Mouse (Mus musculus) 416B (cell line): Measurements from ENCODE around the gene Mecom.

Experiments used
- DNase-seq: peaks from one replicate; pipeline ENCODE4 v3.0.0; 2011; ENCODE audit warnings: low read depth

The Mecom gene

GRCm38 (mm10) chr3:30514051-30514754, 33.6 kb downstream of the Mecom start:
- no peak for DNase-seq

DNA sequence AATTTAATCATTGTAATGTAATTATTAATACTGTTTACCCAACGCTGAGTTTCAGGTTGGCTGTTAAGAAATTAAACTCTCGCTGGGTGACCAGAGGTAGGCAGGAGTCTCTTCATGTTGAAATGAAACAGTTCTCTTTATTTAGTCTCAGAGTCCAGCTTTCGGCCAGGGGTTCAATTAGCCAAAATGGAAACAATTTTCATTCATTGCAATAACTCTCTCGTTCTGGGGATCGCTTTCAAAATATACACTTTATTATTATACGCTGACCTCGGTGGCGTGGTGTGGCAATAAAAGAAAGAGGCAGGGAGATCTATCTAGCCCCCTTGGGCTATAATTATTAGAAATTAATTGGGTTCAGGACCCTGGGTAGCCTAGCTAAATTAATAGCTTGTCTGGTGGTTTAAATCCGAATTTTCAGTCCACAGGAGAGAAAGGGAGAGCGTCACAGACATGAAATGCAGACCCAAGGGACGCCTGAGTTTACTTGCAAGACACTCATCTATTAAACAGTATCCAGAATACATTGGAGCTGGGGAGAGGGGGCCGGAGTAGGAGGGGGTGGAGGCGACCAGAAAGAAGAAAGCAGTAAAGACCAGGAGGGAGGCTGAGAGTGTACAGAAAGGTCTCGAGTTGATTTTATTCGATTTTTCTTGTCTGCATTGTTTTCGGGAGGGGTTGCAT, 34.4 kb downstream of the Mecom start:
- DNase-seq: no peak

DNA sequence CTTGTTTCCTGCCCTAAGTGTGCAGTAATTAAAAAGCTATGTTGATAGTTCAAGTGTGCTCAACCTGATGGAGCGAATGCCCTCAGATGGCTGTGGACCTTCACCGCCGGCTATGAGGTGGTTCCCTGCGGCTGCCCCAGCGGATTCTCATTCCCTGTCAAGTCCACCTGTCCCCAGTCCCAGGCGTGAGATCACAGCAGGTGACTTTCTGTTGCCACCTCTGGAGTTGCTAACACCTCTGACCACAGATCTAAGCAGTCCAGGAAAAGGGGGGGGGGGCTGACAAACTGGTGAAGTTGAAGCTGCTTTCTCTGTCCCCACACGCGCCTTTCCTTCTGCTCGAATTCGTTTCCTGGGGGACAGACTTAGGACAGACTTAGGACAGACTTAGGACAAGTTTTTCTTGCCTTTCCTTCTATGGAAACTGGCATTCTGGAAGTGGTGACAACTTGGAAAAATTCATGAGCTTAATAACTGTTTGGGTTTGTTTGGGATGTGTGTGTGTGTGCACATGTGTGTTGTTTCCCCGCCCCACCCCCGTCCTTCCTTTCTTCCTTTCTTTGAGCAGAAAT, 35.3 kb downstream of the Mecom start:
- no peak for DNase-seq

GRCm38 (mm10) chr3:30511796-30512195, 36.0 kb downstream of the Mecom start:
- DNase-seq: no peak

DNA sequence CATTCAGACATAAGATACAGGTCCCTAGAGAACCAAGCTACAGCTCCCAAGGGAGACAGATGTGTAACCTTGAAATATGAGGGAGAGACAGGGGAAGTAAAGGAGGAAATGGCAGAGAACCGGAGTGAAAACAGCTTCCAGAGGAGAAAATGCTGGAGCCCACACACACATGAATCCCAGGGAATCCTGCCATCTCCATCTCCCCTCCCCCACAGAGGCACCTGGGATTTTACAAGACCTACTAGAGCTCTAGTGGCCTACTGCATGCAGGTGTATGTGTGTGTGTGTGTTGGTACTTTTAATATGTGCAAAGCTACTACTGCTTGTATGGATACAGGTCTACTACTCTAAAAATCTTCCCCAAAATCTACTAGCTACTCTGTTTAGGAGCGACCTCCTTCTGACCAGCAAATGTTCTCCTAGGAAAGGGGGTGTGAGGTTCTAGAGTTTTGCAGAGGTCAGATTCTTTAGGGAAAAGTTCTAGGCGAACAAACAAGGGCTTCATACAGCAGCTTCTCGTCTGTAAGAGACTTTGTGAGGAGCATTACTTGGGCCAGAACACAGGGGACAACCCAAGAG, 36.7 kb downstream of the Mecom start:
- no peak for DNase-seq

DNA sequence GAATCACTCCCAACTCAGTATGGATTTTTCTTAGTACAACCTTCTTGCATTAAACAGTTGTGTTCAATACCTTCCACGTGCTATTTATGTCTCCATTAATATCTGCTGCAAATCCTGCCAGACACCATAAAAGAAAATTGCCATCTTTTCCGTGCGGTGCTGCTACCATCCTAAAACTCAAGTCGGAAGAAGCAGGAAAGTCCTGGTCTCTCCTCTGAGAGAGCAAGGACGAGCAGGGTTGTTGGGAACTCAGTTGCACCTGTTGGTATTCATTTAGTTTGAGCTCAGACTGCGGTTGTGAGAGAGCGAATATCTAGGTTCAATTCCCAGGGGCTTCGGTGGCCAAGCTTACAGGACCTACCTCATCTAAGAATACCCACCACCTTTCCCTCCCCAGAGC, 37.2 kb downstream of the Mecom start:
- DNase-seq: no peak

DNA sequence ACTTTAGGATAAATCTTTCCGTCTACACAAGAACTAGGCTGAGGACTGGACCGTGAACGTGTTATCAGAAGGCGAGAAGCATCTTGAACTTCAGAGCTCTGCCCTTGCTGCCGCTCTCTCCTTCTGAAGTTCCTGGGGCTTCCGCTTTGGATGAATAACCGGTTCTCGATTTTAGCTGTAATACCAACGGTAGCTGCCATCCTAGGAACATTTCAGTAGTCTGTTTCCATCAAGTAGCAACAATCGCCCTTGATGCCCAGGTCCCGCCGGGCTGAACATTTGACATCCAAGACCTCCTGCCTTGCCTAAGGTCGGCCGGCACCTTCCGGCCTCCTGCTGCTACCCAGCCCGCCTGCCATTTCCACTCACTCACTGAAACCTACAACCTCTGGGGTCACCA, 37.7 kb downstream of the Mecom start:
- no peak for DNase-seq

GRCm38 (mm10) chr3:30508930-30509910, 38.6 kb downstream of the Mecom start:
- peak; percentile 66 for DNase-seq

DNA sequence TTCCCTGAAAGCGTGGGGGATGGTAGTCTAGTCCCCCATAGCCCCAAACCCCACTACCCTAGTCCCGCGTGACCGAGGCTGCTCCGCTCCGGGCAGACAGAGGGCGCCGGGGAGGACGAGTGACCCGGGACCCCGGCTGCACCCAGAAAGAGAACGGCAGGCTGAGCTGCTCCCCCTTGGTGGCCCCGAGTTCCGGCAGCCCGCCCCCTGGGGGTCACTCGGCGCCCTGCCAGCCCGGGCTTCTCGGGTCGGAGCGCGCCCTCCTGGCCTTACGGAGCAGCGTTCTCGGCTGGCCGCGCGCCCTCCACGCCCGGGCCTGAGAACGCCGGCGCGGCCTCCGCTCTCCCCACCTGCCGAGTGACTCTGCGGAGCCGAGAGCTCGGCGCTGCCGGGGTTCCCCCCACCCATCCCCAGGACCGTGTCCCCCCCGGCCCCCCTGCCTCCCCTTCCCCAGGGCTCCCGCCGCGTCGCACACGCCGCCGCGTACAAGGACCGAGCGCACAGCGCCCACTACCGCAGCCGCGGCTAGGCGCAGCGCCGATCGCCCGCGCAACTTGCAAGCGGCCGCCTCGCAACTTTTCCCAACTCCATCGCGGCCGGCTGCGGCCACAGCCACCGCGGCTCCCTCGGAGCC, 39.4 kb downstream of the Mecom start:
- DNase-seq: peak; percentile 83

DNA sequence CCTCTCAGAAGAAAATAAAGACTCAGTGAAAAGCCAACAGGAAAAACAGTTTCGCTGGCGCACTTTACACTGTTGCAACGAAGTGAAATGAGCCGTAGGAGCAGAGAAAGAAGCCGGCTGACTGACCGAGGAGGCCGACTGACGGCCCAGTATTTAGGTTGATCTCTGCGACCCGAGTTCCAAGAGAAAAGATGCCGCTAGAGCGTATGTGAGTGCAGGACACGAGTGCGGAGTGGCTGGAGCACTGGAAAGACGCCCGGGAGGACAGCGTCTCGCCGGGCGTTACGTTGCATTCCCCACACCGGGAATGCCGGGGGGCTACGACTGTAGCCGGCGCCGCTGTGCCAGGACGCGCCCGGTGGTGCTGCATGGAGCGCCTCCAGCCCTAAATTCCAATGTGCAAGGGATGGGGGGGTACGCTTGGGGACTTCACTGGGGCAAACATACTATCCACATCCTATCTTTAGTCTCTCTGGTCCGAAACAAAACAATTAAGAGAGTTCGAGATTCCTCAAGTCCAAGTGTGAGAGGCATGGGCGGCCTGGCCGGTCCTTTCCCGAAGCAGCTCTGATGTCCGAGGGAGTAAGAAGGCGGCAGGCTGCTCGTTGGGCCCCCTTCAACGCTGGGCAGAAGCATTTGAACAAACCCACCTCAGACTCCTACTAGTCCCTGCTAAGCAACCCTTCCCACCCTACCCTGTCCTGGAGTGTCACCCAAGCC, 40.1 kb downstream of the Mecom start:
- DNase-seq: no peak

GRCm38 (mm10) chr3:30507028-30507575, 40.7 kb downstream of the Mecom start:
- DNase-seq: peak; percentile 75

DNA sequence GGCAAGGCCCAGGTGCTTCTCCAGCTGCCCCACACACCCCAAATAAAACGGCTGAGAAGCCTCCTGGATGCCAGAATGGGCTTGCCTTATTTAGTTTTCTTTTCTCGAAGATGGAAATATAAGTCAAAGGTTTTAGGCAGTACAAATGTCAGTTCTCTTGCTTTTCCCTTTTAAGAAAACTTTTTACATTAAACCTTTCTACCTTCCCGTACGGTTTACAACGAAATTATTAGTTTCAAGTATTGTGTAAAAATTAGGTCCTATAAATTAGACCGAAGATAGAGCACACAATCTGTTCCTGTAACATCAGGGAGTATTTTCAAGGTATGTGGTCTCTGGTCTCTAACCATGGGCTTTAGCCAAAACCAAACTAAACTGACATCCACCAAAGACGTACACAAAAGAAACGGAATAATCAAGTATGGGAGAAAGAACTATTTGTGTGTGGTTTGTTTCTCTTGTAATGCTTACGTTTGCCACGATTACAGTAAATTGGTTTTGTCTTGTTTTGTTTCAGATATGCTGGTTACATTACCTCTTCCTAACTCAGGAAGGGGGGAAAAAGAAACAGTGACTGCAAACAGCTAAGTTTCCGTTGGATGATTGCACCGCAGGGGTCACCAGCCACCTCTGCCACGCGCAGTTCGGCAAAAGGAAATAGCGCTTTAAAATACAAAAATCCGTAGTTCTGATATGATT, 41.3 kb downstream of the Mecom start:
- DNase-seq: peak; percentile 54

DNA sequence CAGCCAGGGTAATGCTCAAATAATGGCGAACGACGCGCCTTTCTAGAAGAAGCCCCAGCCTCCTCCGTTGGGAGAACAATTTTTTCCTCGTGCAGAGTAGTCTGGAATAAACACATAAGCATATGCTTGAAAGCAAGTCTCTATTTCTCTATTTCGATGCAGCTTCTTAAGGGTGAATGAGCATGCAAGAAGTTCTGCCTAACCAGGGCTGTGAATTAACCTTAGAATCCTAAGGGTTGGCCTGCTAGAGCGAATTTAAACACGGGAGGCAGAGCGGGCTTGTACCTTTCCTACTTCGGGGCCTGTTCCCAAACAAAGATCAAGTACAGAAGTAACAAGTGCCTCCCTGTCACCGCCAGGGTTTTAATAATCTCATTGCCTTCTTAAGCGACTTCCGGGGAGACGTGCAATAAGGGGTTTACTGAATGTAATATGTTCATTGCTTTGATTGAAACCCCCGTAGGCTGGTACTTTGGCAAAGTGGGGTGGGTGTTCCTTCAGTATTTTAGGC, 42.0 kb downstream of the Mecom start:
- peak; percentile 6 for DNase-seq

DNA sequence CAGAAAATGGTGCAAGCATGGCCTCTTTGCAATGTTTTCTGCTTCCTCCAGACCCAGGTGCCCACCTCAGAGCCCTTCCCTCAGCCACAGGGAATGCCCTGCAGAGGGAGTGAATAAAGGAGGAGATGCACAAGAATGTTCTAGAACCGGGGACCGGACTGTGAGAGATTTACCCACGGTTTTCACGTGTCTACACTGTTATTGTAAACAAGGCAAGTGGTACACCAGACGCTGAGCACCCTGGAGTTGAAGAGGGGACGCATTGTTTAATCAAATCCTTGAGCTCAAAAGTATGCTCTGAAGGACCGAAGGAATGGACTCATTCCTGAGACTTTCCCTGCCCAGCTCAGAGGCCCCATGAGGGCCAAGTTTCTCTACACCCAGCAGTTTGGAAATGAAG, 43.2 kb downstream of the Mecom start:
- no peak for DNase-seq

GRCm38 (mm10) chr3:30503821-30504220, 44.0 kb downstream of the Mecom start:
- DNase-seq: no peak

DNA sequence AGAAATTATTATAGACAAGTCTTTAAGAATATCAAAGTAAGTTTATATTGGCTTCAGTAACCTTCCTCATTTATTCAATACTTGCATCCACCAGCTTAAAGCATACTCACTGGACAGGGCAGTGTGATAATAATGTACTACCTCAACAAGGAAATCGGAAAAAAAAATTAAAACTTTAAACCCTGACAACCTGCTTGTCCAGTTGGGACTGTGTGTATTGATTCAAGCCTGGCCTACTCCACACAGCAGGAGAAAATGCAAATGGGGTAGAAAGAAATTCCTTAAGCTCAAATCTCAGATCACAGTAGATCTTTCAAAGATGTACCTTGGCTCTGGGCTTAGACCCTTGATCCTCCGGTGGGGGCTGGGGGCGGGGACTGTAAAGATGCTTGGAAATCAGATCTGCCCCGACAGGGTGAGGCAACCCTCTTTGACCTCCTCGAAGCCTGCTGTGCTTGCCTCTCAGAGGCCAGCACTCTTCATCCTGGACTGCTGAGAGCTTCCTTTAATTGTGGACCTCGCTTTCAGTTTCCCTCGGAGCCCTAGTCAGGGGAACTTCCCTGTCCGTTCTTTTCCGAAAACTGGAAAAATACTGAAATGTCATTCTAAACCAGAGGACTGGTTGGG, 49.5 kb downstream of the Mecom start:
- no peak for DNase-seq

- no peak for DNase-seq
These were observed 53.4 kb downstream of the Mecom start for GRCm38 (mm10) chr3:30494371-30494770.

GRCm38 (mm10) chr3:30488808-30489207, 59.0 kb downstream of the Mecom start:
- DNase-seq: no peak

DNA sequence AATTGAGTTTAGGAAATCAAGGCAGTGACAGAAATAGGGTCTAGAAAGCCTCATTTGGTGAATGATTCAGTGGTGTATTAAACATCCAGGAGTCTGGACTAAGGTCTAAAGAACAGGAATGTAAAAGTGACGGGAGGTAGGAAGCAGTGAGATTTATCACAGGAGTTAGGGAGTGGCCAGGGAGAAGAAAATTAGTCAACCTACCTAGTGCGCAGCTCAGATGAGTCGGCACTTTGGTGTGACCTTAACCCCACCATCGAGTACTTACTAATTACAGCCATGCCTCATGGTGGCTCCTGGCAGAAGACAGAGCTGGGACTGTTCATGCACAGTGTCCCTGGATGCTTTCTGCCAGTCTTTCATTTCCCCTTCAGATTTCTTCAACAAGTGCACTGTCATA, 61.4 kb downstream of the Mecom start:
- DNase-seq: no peak
